Mouse (Mus musculus): ENCODE measurements around the gene Tspan10. TPM values are rescaled to one million over a fixed set of nuclear protein-coding genes. Genes with fewer than 3 reads are reported as not detected.

The Tspan10 gene
- polyA plus RNA-seq, 1 experiment from 2014 or later, result not detected

GRCm38 (mm10) chr11:120423569-120424295 is 18.7 kb upstream of the Tspan10 start:
- Histone ChIP-seq H3K9ac (ENCODE audit: low read length) (no peak overlapping the region), H3K36me3 (ENCODE audit: control insufficient read depth, insufficient read depth, low read length) (peaks cover 29% of the 10 kb centered on the region), H3K27me3 (ENCODE audit: control insufficient read depth, insufficient read depth, low read length) (no peaks in the 10 kb centered on the region), H3K9me3 (ENCODE audit: control insufficient read depth, low read length) (no peaks in the 10 kb centered on the region), H3K27ac (replicated peaks) (no peak overlapping the region), H3K4me2 (replicated peaks; ENCODE audit: low read depth) (no peak overlapping the region), H3K4me1 (replicated peaks; ENCODE audit: control insufficient read depth, insufficient read depth) (no peaks in the 10 kb centered on the region), H3K4me3 (ENCODE audit: low read depth, low read length) (no peak overlapping the region)
- WGBS, result 52% methylated on average over 9 of the region's 9 CpGs
- DNase-seq (ENCODE audit: low spot score) (peak; percentile 70), ATAC-seq (ENCODE audit: low FRiP score, low TSS enrichment) (peak; percentile 53; the same call in 1 of the 2 replicates)
- TF ChIP-seq CTCF (IDR thresholded peaks at IDR 0.05; ENCODE audit: low read depth) (peak; percentile 82), EP300 (optimal IDR thresholded peaks at IDR 0.05) (no peak)

GRCm38 (mm10) chr11:120426727-120427126 is 15.7 kb upstream of the Tspan10 start:
- Histone ChIP-seq H3K36me3 (ENCODE audit: control insufficient read depth, insufficient read depth, low read length) (peaks cover 28% of the 10 kb centered on the region), H3K27ac (replicated peaks) (no peak overlapping the region), H3K9me3 (ENCODE audit: control insufficient read depth, low read length) (no peaks in the 10 kb centered on the region), H3K9ac (ENCODE audit: low read length) (no peak overlapping the region), H3K4me2 (replicated peaks; ENCODE audit: low read depth) (no peak overlapping the region), H3K4me3 (ENCODE audit: low read depth, low read length) (no peak overlapping the region), H3K4me1 (replicated peaks; ENCODE audit: control insufficient read depth, insufficient read depth) (no peaks in the 10 kb centered on the region), H3K27me3 (ENCODE audit: control insufficient read depth, insufficient read depth, low read length) (no peaks in the 10 kb centered on the region)
- 79% methylated on average over 3 of the region's 3 CpGs for WGBS
- DNase-seq (ENCODE audit: low spot score), result no peak
- ATAC-seq (ENCODE audit: low FRiP score, low TSS enrichment), result no peak
- no peak for TF ChIP-seq CTCF (IDR thresholded peaks at IDR 0.05; ENCODE audit: low read depth)
- no peak for TF ChIP-seq EP300 (optimal IDR thresholded peaks at IDR 0.05)

- Histone ChIP-seq H3K36me3 (ENCODE audit: control insufficient read depth, insufficient read depth, low read length) (peaks cover 8% of the 10 kb centered on the region), H3K4me3 (ENCODE audit: low read depth, low read length) (peak within 1 kb of the TSS; percentile 99), H3K27me3 (ENCODE audit: control insufficient read depth, insufficient read depth, low read length) (no peaks in the 10 kb centered on the region), H3K27ac (replicated peaks) (peak within 1 kb of the TSS; percentile 86), H3K9ac (ENCODE audit: low read length) (peak within 1 kb of the TSS; percentile 95), H3K9me3 (ENCODE audit: control insufficient read depth, low read length) (no peaks in the 10 kb centered on the region), H3K4me1 (replicated peaks; ENCODE audit: control insufficient read depth, insufficient read depth) (no peaks in the 10 kb centered on the region), H3K4me2 (replicated peaks; ENCODE audit: low read depth) (peak within 1 kb of the TSS; percentile 80)
- DNase-seq (ENCODE audit: low spot score) (peak; percentile 90), ATAC-seq (ENCODE audit: low FRiP score, low TSS enrichment) (peak; percentile 86)
- 2% methylated on average over 55 of the region's 77 CpGs for WGBS
- no peak for TF ChIP-seq EP300 (optimal IDR thresholded peaks at IDR 0.05)
- peak; percentile 32; the same call in 1 of the 2 replicates for TF ChIP-seq CTCF (IDR thresholded peaks at IDR 0.05; ENCODE audit: low read depth)
Measured at GRCm38 (mm10) chr11:120437152-120437856, 5.1 kb upstream of the Tspan10 start, which contains the start of gene Nploc4. Gene Nploc4, minus strand, starts transcription at chr11:120437708.

- no peak for ATAC-seq (ENCODE audit: low FRiP score, low TSS enrichment)
- no peaks in the 10 kb centered on the region for H3K27me3 ChIP-seq (ENCODE audit: control insufficient read depth, insufficient read depth, low read length)
- peaks cover 5% of the 10 kb centered on the region for H3K36me3 ChIP-seq (ENCODE audit: control insufficient read depth, insufficient read depth, low read length)
- WGBS, result 20% methylated on average over 12 of the region's 12 CpGs
- TF ChIP-seq EP300 (optimal IDR thresholded peaks at IDR 0.05) (no peak), CTCF (IDR thresholded peaks at IDR 0.05; ENCODE audit: low read depth) (no peak)
- H3K9me3 ChIP-seq (ENCODE audit: control insufficient read depth, low read length), result no peaks in the 10 kb centered on the region
- H3K27ac ChIP-seq (replicated peaks), result peak overlapping the region; percentile 86
- DNase-seq (ENCODE audit: low spot score), result no peak
- no peaks in the 10 kb centered on the region for H3K4me1 ChIP-seq (replicated peaks; ENCODE audit: control insufficient read depth, insufficient read depth)
- peak overlapping the region; percentile 80 for H3K4me2 ChIP-seq (replicated peaks; ENCODE audit: low read depth)
- H3K9ac ChIP-seq (ENCODE audit: low read length), result peak overlapping the region; percentile 95
- peak overlapping the region; percentile 99 for H3K4me3 ChIP-seq (ENCODE audit: low read depth, low read length)
Measured at GRCm38 (mm10) chr11:120437857-120438385, 4.5 kb upstream of the Tspan10 start.

GRCm38 (mm10) chr11:120442765-120443280 is 379 bp downstream of the Tspan10 start:
- WGBS, result 84% methylated on average over 3 of the region's 3 CpGs
- no peak for ATAC-seq (ENCODE audit: low FRiP score, low TSS enrichment)
- no peaks in the 10 kb centered on the region for H3K27me3 ChIP-seq (ENCODE audit: control insufficient read depth, insufficient read depth, low read length)
- no peak overlapping the region for H3K4me3 ChIP-seq (ENCODE audit: low read depth, low read length)
- H3K36me3 ChIP-seq (ENCODE audit: control insufficient read depth, insufficient read depth, low read length), result no peaks in the 10 kb centered on the region
- no peak overlapping the region for H3K9ac ChIP-seq (ENCODE audit: low read length)
- DNase-seq (ENCODE audit: low spot score), result no peak
- no peak overlapping the region for H3K27ac ChIP-seq (replicated peaks)
- TF ChIP-seq CTCF (IDR thresholded peaks at IDR 0.05; ENCODE audit: low read depth) (peak; percentile 28; the same call in 1 of the 2 replicates), EP300 (optimal IDR thresholded peaks at IDR 0.05) (no peak)
- H3K4me1 ChIP-seq (replicated peaks; ENCODE audit: control insufficient read depth, insufficient read depth), result no peaks in the 10 kb centered on the region
- H3K9me3 ChIP-seq (ENCODE audit: control insufficient read depth, low read length), result no peaks in the 10 kb centered on the region
- no peak overlapping the region for H3K4me2 ChIP-seq (replicated peaks; ENCODE audit: low read depth)

Data from stomach, postnatal 0 days (tissue).